Mouse (Mus musculus): ENCODE results near the gene Ralb. TPM values are rescaled to one million over a fixed set of nuclear protein-coding genes. Genes with fewer than 3 reads are reported as not detected.

Ralb gene
- polyA plus RNA-seq, 1 experiment from 2014 or later, result 65.3 TPM

DNA sequence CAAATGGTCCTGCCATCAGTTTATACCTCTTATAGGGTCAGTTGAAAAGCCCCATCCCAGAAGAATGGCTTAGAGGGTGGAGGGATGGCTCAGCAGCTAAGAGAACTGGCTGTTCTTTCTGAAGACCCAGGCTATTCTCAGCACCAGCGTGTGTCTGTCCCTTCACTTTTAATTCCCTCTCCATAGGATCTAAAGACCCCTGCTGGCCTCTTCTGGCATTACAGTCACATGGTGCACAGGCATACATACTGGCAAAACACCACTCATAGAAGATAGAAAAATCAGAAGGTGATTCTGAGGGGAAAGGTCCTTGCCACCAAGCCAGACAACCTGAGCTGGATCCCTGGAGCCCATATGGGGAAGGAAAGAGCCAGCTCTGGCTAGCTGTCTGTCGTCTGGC is 41.2 kb downstream of the Ralb start:
- peaks cover 5% of the 10 kb centered on the region; the same call in 1 of the 2 replicates for H3K4me1 ChIP-seq
- WGBS, result 58% methylated on average over 2 of the region's 2 CpGs
- no peak overlapping the region for H3K4me2 ChIP-seq
- H3K9me3 ChIP-seq (replicated peaks), result no peaks in the 10 kb centered on the region
- H3K36me3 ChIP-seq, result no peaks in the 10 kb centered on the region
- H3K4me3 ChIP-seq (replicated peaks), result no peak overlapping the region
- no peak for ATAC-seq (ENCODE audit: low FRiP score)
- no peak overlapping the region for H3K27ac ChIP-seq (replicated peaks)
- H3K27me3 ChIP-seq (replicated peaks), result no peaks in the 10 kb centered on the region
- H3K9ac ChIP-seq (replicated peaks), result no peak overlapping the region

DNA sequence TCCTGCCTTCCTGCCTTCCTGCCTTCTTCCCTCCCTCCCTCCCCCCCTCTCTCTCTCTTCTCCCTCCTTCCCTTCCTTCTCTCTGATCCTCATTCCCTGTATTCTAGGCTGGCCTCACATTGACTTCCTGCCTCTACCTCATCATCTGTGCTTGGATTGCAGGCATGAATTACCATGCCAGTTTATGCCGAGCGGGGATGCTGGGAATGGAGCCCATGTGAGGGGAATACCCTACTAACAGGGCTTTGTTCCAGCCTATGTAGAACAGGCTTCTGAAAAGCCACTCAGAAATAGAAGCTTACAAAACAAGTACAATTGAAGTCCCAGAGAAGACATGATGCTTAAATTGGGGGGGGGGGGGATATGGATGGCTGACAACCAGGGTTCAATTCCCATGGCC is 44.5 kb downstream of the Ralb start:
- 53% methylated on average over 2 of the region's 2 CpGs for WGBS
- no peaks in the 10 kb centered on the region for H3K9me3 ChIP-seq (replicated peaks)

DNA sequence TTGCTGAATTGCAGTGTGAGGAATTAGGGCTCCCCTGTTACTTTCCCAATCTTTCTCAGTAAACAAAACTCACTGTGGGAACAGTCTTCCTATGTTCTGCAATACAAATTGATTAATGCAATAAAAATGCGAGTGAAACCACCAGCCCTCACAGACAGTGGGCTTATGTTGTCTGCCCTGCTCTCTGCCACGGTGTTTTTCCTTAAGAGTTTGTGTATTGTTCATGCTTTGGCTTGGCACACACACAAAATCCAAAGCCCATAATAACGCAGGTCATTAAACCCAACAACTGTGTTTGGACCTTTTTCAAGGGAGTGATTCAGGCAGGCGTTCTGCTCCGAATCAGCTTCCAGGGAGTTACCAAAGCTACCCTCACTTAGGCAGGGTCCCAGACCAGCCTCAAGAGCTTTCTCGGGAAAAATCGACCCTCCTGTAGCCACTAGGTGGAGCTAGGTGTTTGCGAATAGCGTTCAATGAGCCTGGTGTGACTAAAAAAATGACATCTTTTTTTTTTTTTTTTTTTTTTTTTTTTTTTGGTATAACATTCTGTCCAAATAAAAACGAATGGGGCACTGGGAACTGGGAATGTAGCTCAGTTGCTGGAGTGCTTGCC is 46.5 kb downstream of the Ralb start:
- no peak overlapping the region for H3K4me3 ChIP-seq (replicated peaks)
- 0 out of 2 replicates have a peak, but pooled peaks cover 6% of the 10 kb centered on the region for H3K27me3 ChIP-seq (replicated peaks)
- H3K36me3 ChIP-seq, result no peaks in the 10 kb centered on the region
- no peak overlapping the region for H3K9ac ChIP-seq (replicated peaks)
- ATAC-seq (ENCODE audit: low FRiP score), result peak; percentile 40; the same call in 1 of the 2 replicates
- WGBS, result 9% methylated on average over 10 of the region's 10 CpGs
- peak overlapping the region; percentile 46 for H3K4me2 ChIP-seq
- peak overlapping the region; percentile 56 for H3K27ac ChIP-seq (replicated peaks)
- H3K4me1 ChIP-seq, result peaks cover 33% of the 10 kb centered on the region
- no peaks in the 10 kb centered on the region for H3K9me3 ChIP-seq (replicated peaks)

More for the DNA sequence above, 44.5 kb downstream of the Ralb start:
- Histone ChIP-seq H3K9ac (replicated peaks) (no peak overlapping the region), H3K36me3 (no peaks in the 10 kb centered on the region), H3K27ac (replicated peaks) (no peak overlapping the region), H3K4me1 (peaks cover 28% of the 10 kb centered on the region), H3K27me3 (replicated peaks) (0 out of 2 replicates have a peak, but pooled peaks cover 3% of the 10 kb centered on the region), H3K4me2 (no peak overlapping the region), H3K4me3 (replicated peaks) (no peak overlapping the region)
- no peak for ATAC-seq (ENCODE audit: low FRiP score)

DNA sequence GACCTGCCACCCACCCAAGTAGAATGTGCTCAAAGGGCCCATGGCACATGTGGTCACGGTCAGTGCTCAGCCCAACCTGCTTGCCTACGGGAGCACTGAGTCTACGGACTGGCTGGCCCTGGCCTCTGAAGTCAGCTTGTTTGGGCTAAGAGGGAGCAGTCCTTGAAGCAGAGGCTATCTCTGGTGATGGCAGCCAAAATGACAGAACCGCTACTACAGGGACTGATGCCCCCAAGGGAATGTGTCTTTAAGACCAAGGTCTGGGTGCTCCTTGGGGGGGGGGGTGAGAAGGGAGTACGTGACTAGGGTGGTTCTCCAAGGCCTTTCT is 47.1 kb downstream of the Ralb start:
- Histone ChIP-seq H3K27ac (replicated peaks) (peak overlapping the region; percentile 42), H3K9ac (replicated peaks) (no peak overlapping the region), H3K4me1 (peaks cover 33% of the 10 kb centered on the region), H3K4me3 (replicated peaks) (no peak overlapping the region), H3K9me3 (replicated peaks) (no peaks in the 10 kb centered on the region), H3K27me3 (replicated peaks) (0 out of 2 replicates have a peak, but pooled peaks cover 6% of the 10 kb centered on the region), H3K36me3 (no peaks in the 10 kb centered on the region), H3K4me2 (peak overlapping the region; percentile 46)
- peak; percentile 49; the same call in 1 of the 2 replicates for ATAC-seq (ENCODE audit: low FRiP score)
- WGBS, result 45% methylated on average over 5 of the region's 5 CpGs

DNA sequence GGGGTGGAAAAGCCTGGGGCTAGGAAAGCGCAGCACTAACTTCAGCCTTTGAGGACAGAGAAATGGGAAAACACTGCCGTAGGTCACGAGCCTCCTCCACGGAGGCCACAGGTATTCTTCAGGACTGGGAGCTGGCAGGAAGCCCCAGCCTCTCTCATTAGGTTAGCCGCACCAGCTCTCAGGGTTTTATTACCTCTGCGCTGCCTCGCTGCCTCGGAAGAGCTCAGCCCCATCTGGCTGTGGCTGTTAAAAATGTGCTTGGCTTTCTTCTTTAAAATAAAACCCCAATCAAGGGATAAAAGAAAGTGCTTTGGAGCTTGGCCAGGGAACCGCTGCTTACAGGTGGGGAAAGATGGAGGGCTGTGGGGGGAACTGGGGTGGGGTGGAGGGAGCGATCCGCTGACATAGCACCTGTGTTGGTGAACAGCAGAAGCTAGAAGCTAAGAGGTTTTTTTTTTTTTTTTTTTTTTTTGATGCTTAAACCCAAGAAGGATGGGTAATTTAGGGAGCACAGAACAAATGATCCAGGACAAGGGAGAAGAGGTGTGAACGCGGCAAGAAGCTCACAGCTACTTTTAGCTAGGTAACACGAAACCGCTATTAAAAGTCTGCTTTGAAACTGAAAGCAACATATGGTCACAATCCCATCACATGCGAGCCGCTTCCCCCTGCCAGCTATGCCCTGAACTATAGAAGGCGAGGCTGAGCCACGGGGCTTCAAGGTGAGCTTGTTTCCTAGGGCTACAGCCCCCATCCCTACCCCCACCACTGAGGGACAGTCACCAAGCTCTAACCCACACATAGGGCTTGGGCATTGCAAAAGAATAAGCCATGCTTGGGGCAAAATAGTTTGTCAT is 47.7 kb downstream of the Ralb start:
- Histone ChIP-seq H3K9ac (replicated peaks) (0 out of 2 replicates have a peak overlapping the region, but pooled peaks have one; percentile 17), H3K4me2 (peak overlapping the region; percentile 46), H3K27me3 (replicated peaks) (0 out of 2 replicates have a peak, but pooled peaks cover 6% of the 10 kb centered on the region), H3K4me1 (peaks cover 33% of the 10 kb centered on the region), H3K4me3 (replicated peaks) (no peak overlapping the region), H3K36me3 (no peaks in the 10 kb centered on the region), H3K9me3 (replicated peaks) (no peaks in the 10 kb centered on the region), H3K27ac (replicated peaks) (peak overlapping the region; percentile 42)
- WGBS, result 15% methylated on average over 19 of the region's 19 CpGs
- ATAC-seq (ENCODE audit: low FRiP score), result peak; percentile 29; the same call in 1 of the 2 replicates

DNA sequence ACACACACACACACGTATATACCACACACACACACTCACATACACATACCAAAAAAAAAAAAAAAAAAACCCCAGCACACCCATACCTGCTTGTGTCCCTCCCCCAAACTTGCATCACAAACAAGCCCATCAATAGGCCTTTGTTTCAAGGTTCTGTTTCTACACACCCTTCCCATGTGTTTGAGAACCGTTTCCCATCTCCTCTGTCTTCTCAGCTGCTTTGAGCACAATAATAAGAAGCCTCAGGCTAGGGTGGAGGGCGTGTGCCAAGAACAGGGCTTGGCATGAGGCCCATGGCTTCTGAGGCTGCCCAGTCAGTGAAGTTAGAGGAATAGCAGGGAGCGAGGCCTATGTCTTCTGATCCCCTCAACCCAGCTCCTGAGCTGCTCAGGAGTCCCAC is 50.9 kb downstream of the Ralb start:
- no peaks in the 10 kb centered on the region for H3K9me3 ChIP-seq (replicated peaks)
- H3K4me2 ChIP-seq, result no peak overlapping the region
- peaks cover 31% of the 10 kb centered on the region for H3K4me1 ChIP-seq
- no peak overlapping the region for H3K9ac ChIP-seq (replicated peaks)
- H3K27me3 ChIP-seq (replicated peaks), result 0 out of 2 replicates have a peak, but pooled peaks cover 6% of the 10 kb centered on the region
- no peak overlapping the region for H3K4me3 ChIP-seq (replicated peaks)
- no peak overlapping the region for H3K27ac ChIP-seq (replicated peaks)
- no peaks in the 10 kb centered on the region for H3K36me3 ChIP-seq
- WGBS, result 52% methylated on average over 4 of the region's 4 CpGs
- ATAC-seq (ENCODE audit: low FRiP score), result no peak

DNA sequence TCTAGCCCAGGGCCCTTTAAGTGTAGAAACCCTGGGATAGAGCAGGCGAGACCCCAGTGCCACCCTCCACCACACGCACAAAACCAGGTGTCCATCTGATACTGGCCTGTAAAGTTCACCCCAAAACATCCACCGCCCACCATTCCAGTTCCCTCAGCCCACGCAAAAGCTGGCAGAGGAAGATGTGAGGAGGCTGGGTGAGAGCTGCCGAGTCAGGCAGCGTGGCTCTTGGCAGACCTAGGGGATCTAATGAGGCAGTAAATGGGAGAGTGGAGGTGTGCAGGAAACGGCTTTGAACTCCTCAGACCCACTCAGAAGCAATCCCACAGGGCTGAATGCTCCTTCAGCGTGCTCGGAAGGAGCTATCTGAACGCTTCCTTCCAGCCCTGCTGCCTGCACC is 53.2 kb downstream of the Ralb start:
- H3K9ac ChIP-seq (replicated peaks), result no peak overlapping the region
- H3K4me3 ChIP-seq (replicated peaks), result no peak overlapping the region
- no peak overlapping the region for H3K4me2 ChIP-seq
- H3K9me3 ChIP-seq (replicated peaks), result no peaks in the 10 kb centered on the region
- H3K36me3 ChIP-seq, result no peaks in the 10 kb centered on the region
- H3K4me1 ChIP-seq, result peaks cover 9% of the 10 kb centered on the region
- WGBS, result 46% methylated on average over 10 of the region's 10 CpGs
- no peak for ATAC-seq (ENCODE audit: low FRiP score)
- H3K27ac ChIP-seq (replicated peaks), result no peak overlapping the region
- H3K27me3 ChIP-seq (replicated peaks), result 0 out of 2 replicates have a peak, but pooled peaks cover 6% of the 10 kb centered on the region

DNA sequence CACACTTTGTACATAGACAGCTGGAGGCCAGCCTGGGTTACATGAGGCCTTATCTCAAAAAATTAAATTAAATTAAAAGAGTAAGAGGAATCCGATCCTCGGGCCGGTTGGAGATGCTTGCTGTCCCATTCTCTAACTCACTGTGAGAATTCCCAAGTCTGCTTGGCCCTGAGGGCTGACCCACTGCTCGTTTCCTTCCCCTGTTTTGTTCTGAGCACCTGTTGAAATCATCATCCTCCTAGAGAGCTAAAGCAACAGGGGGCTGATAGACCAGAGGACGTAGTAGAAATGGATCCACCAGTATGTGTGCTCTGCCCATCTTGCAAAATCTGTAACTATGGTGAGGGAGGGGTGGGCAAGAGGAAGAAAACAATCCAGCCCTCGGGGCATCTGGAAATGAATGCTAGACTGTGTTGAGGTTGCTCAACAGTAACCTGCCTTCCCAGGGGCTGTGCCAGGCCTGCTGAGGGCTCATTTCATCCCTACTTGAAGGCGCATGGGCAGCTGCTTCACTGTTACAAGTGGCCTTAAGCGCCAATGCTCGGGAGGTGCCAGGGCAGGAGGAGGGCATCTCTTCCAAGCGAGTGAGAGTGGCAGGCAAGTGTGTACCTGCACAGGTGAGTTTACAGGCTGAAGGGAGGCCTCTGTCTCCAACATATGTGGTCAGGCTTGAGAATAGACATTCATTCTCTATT is 53.8 kb downstream of the Ralb start:
- Histone ChIP-seq H3K4me1 (peaks cover 4% of the 10 kb centered on the region; the same call in 1 of the 2 replicates), H3K27ac (replicated peaks) (no peak overlapping the region), H3K27me3 (replicated peaks) (0 out of 2 replicates have a peak, but pooled peaks cover 6% of the 10 kb centered on the region), H3K4me2 (no peak overlapping the region), H3K9me3 (replicated peaks) (no peaks in the 10 kb centered on the region), H3K36me3 (no peaks in the 10 kb centered on the region), H3K4me3 (replicated peaks) (no peak overlapping the region), H3K9ac (replicated peaks) (no peak overlapping the region)
- no peak for ATAC-seq (ENCODE audit: low FRiP score)
- whole genome bisulfite sequencing, result 85% methylated on average over 10 of the region's 10 CpGs

- H3K9ac ChIP-seq (replicated peaks), result no peak overlapping the region
- H3K36me3 ChIP-seq, result no peaks in the 10 kb centered on the region
- 69% methylated on average over 10 of the region's 10 CpGs for WGBS
- no peak overlapping the region for H3K27ac ChIP-seq (replicated peaks)
- no peaks in the 10 kb centered on the region for H3K4me1 ChIP-seq
- no peak overlapping the region for H3K4me3 ChIP-seq (replicated peaks)
- no peaks in the 10 kb centered on the region for H3K9me3 ChIP-seq (replicated peaks)
- H3K4me2 ChIP-seq, result no peak overlapping the region
- ATAC-seq (ENCODE audit: low FRiP score), result no peak
- no peaks in the 10 kb centered on the region for H3K27me3 ChIP-seq (replicated peaks)
These were observed 57.8 kb downstream of the Ralb start for GRCm38 (mm10) chr1:119446753-119447283.

- Histone ChIP-seq H3K9ac (replicated peaks) (no peak overlapping the region), H3K4me1 (no peaks in the 10 kb centered on the region), H3K27ac (replicated peaks) (no peak overlapping the region), H3K27me3 (replicated peaks) (no peaks in the 10 kb centered on the region), H3K4me3 (replicated peaks) (no peak overlapping the region), H3K4me2 (no peak overlapping the region), H3K9me3 (replicated peaks) (no peaks in the 10 kb centered on the region), H3K36me3 (no peaks in the 10 kb centered on the region)
- ATAC-seq (ENCODE audit: low FRiP score), result no peak
- WGBS, result 88% methylated on average over 21 of the region's 21 CpGs
These were observed 60.8 kb downstream of the Ralb start for GRCm38 (mm10) chr1:119443591-119444350.

DNA sequence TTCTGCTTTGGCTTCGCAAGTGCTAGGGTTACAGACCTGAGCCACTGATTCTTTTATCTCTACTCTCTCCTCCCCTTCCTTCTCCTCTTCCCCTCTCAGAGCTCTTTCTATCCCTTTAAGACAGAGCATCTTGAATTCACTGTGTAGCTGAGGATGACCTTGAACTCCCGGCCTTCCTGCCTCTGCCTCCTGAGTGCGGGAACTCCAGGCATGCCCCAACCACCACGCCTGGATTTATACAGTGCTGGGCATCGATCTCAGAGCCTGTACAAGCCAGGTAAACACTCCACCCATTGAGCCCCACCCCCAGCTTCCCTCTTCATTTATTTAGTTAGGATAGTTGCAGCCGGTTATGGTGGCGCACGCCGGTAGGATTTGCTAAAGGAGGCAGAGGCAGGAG is 61.7 kb downstream of the Ralb start:
- H3K27me3 ChIP-seq (replicated peaks), result no peaks in the 10 kb centered on the region
- H3K4me1 ChIP-seq, result no peaks in the 10 kb centered on the region
- WGBS, result 95% methylated on average over 9 of the region's 9 CpGs
- no peaks in the 10 kb centered on the region for H3K9me3 ChIP-seq (replicated peaks)
- no peaks in the 10 kb centered on the region for H3K36me3 ChIP-seq
- H3K4me3 ChIP-seq (replicated peaks), result no peak overlapping the region
- H3K4me2 ChIP-seq, result no peak overlapping the region
- ATAC-seq (ENCODE audit: low FRiP score), result no peak
- no peak overlapping the region for H3K9ac ChIP-seq (replicated peaks)
- H3K27ac ChIP-seq (replicated peaks), result no peak overlapping the region

Measured in neural tube, embryonic 15.5 days (tissue).